16 mouse cellular contexts compared by ENCODE assay signal in the genomic region with DNA sequence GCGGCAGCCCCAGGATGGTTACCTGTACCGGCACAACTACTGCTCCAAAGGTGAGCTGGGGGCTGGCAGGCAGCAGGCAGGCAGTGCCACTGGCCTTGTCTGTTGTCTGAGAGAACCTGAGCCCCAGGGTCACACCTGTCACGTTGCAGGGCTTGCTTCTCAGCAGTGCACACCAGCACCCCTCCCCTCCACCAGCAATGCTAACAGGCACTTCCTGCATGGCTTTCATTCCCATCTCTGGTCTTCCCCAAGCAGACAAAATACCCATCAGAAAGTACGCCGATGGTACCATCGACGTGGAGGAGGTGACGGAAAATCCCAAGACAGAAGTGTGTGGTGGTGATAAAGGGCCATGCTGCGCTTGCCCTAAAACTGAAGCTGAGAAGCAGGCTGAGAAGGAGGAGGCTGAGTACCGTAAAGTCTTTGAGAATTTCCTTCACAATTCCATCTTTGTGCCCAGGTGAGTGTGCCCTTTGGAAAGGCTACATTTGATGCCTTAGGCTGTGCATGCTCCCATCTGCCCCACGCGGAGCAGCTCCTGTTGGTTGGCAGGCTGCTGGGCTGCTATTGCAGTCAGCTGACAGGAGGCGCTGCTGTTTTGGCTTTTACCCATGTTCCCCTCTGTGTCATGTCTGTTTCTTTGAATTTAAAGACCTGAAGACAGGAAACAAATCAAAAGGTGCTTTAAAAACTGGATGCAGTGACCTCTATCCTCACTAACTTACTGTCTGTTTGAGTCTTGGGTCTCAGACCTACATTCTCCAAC.
DNase-seq lines count a peak whose midpoint lies in the region; ATAC-seq and TF ChIP-seq lines count a peak whose summit lies in the region.
"Had no signal": no experiment of that assay in that cellular context is flagged by ENCODE, and none has a peak within 500 bp of the region (broad histone marks: within the 10 kb centered on the region; RNA-seq: fewer than 3 reads in every experiment).

No protein-coding gene starts in this region.

- H3K9me3 ChIP-seq in MEL (replicated peaks; ENCODE audit: insufficient read depth, low read length) = no peaks in the 10 kb centered on the region
- no peaks in the 10 kb centered on the region for H3K9me3 ChIP-seq in liver, embryonic 13.5 days (replicated peaks)
- H3K9me3 ChIP-seq in kidney, embryonic 14.5 days (ENCODE audit: control insufficient read depth, low read length) = no peaks in the 10 kb centered on the region
- H3K9me3 ChIP-seq: forebrain, embryonic 10.5 days; heart, embryonic 13.5 days; hindbrain, embryonic 12.5 days had no signal

- TF ChIP-seq EP300 in MEL (IDR thresholded peaks at IDR 0.05; ENCODE audit: low read depth in 1 of 2, low read length in 2 of 2) = no peak

- no peak for DNase-seq in MEL (ENCODE audit: low read depth, low spot score)
- DNase-seq in liver, embryonic 13.5 days = no peak
- peak; percentile 22 to 47 for DNase-seq in thymus, adult 18-20 months
- no peak for DNase-seq in left cerebral cortex, adult 2 months (ENCODE audit: extremely low spot score in 1 of 2, low spot score in 2 of 2)
- DNase-seq in left cerebral cortex, postnatal 4 days = no peak
- DNase-seq in adrenal gland, postnatal 4 days (ENCODE audit: low spot score in 2 of 2) = no peak
- DNase-seq: adrenal gland, adult 2 months; gastrocnemius, adult 2 months; kidney, adult 11 months; lung, adult 2 months; right cerebral cortex, postnatal 25 days had no signal

- 28% methylated on average over 13 of the region's 13 CpGs for WGBS in liver, embryonic 13.5 days (ENCODE audit: insufficient replicate concordance)
- 93% methylated on average over 13 of the region's 13 CpGs for WGBS in kidney, embryonic 14.5 days

- peaks cover 9 to 28% of the 10 kb centered on the region in 2 experiments for H3K4me1 ChIP-seq in MEL (ENCODE audit: control insufficient read depth in 1 of 2, insufficient read depth in 2 of 2, low read length in 2 of 2)
- H3K4me1 ChIP-seq in liver, embryonic 13.5 days (replicated peaks) = peaks cover 47% of the 10 kb centered on the region
- H3K4me1 ChIP-seq in kidney, embryonic 14.5 days (ENCODE audit: control insufficient read depth, insufficient read depth, low read length) = no peaks in the 10 kb centered on the region
- H3K4me1 ChIP-seq: forebrain, embryonic 10.5 days; hindbrain, embryonic 12.5 days had no signal

- H3K9ac ChIP-seq in MEL (ENCODE audit: control insufficient read depth, low read depth, low read length, poor library complexity, severe bottlenecking) = peak overlapping the region; percentile 11; the same call in 1 of the 2 replicates
- H3K9ac ChIP-seq in liver, embryonic 13.5 days = peak overlapping the region; percentile 31; the same call in 1 of the 2 replicates
- H3K9ac ChIP-seq in kidney, embryonic 14.5 days (ENCODE audit: low read depth, low read length) = no peak overlapping the region
- H3K9ac ChIP-seq: heart, embryonic 13.5 days; hindbrain, embryonic 12.5 days had no signal

- intact Hi-C loops in left cerebral cortex, adult 2 months (cut with DNase I) = no loop called here
- intact Hi-C loops in left cerebral cortex, postnatal 4 days (cut with DNase I) = no loop called here

- peak overlapping the region; percentile 59 for H3K4me2 ChIP-seq in liver, embryonic 13.5 days
- no peak overlapping the region for H3K4me2 ChIP-seq in kidney, embryonic 14.5 days (replicated peaks; ENCODE audit: low read depth, low read length)
- H3K4me2 ChIP-seq: heart, embryonic 13.5 days; hindbrain, embryonic 12.5 days had no signal

- H3K79me2 ChIP-seq in MEL (ENCODE audit: control insufficient read depth, insufficient read depth, low read length, poor library complexity) = no peaks in the 10 kb centered on the region

- H3K27me3 ChIP-seq in MEL (ENCODE audit: control insufficient read depth in 1 of 2, insufficient read depth in 2 of 2, low read length in 2 of 2) = no peaks in the 10 kb centered on the region
- no peaks in the 10 kb centered on the region for H3K27me3 ChIP-seq in liver, embryonic 13.5 days
- H3K27me3 ChIP-seq in kidney, embryonic 14.5 days (ENCODE audit: control insufficient read depth, insufficient read depth, low read length) = no peaks in the 10 kb centered on the region
- H3K27me3 ChIP-seq: heart, embryonic 13.5 days; hindbrain, embryonic 12.5 days had no signal

- TF ChIP-seq POLR2A in MEL (IDR thresholded peaks at IDR 0.05; ENCODE audit: control insufficient read depth in 1 of 2, insufficient read depth in 1 of 2, low read depth in 1 of 2, low read length in 2 of 2, poor library complexity in 1 of 2) = no peak

- peak; percentile 87 for ATAC-seq in CD4-positive, CD25-positive, alpha-beta regulatory T cell, adult 4 months
- ATAC-seq in liver, embryonic 13.5 days (ENCODE audit: low read depth) = no peak
- ATAC-seq in kidney, embryonic 14.5 days (ENCODE audit: low FRiP score, low TSS enrichment) = no peak

- H3K4me3 ChIP-seq in MEL (ENCODE audit: control insufficient read depth in 1 of 2, insufficient read depth in 1 of 2, low read depth in 2 of 2, low read length in 2 of 2) = no peak overlapping the region
- peak overlapping the region; percentile 27 for H3K4me3 ChIP-seq in liver, embryonic 13.5 days (replicated peaks)
- H3K4me3 ChIP-seq in left cerebral cortex, adult 2 months = no peak overlapping the region
- H3K4me3 ChIP-seq in kidney, embryonic 14.5 days (ENCODE audit: low read length) = no peak overlapping the region
- H3K4me3 ChIP-seq: forebrain, embryonic 10.5 days; gastrocnemius, adult 2 months; heart, embryonic 13.5 days; hindbrain, embryonic 12.5 days had no signal

- H3K36me3 ChIP-seq in MEL (ENCODE audit: control insufficient read depth in 1 of 2, insufficient read depth in 2 of 2, low read length in 2 of 2) = peaks cover 11 to 22% of the 10 kb centered on the region in 2 experiments
- peaks cover 40% of the 10 kb centered on the region for H3K36me3 ChIP-seq in liver, embryonic 13.5 days
- peaks cover 68% of the 10 kb centered on the region for H3K36me3 ChIP-seq in kidney, embryonic 14.5 days (ENCODE audit: control insufficient read depth, insufficient read depth, low read length)

- TF ChIP-seq CTCF in MEL (IDR thresholded peaks at IDR 0.05 in 2 of 3, conservative IDR thresholded peaks at IDR 0.05 in 1 of 3; ENCODE audit: control insufficient read depth in 1 of 3, insufficient read depth in 1 of 3, low read depth in 2 of 3, low read length in 3 of 3, poor library complexity in 1 of 3, severe bottlenecking in 1 of 3) = no peak
- TF ChIP-seq CTCF in left cerebral cortex, adult 2 months (IDR thresholded peaks at IDR 0.05) = no peak

- no peak for TF ChIP-seq RAD21 in MEL (IDR thresholded peaks at IDR 0.05; ENCODE audit: low read depth, low read length)

- H3K27ac ChIP-seq in MEL (ENCODE audit: control insufficient read depth, low read depth, low read length) = peak overlapping the region; percentile 87
- peak overlapping the region; percentile 76 for H3K27ac ChIP-seq in liver, embryonic 13.5 days
- no peak overlapping the region for H3K27ac ChIP-seq in left cerebral cortex, adult 2 months
- no peak overlapping the region for H3K27ac ChIP-seq in kidney, embryonic 14.5 days (ENCODE audit: low read depth, low read length)
- H3K27ac ChIP-seq: forebrain, embryonic 10.5 days; gastrocnemius, adult 2 months; heart, embryonic 13.5 days; hindbrain, embryonic 12.5 days had no signal

TF ChIP-seq in MEL, 35 proteins besides CTCF, POLR2A, EP300 and RAD21:
- TF ChIP-seq USF1 (IDR thresholded peaks at IDR 0.05; ENCODE audit: low read depth, low read length) (0 out of 2 replicates have a peak, but pooled peaks have one; percentile 10), POLR2AphosphoS2 (IDR thresholded peaks at IDR 0.05; ENCODE audit: low read length) (no peak)
TF ChIP-seq in MEL: peak in this region for 1.

Comparison
In these comparisons a context has a peak if more than half of its experiments do, and no peak if none do; other contexts are left out.
1. DNase-seq: peak in thymus, adult 18-20 months (2 of 2); none in MEL (single experiment), liver, embryonic 13.5 days (single experiment), left cerebral cortex, adult 2 months (0 of 2), left cerebral cortex, postnatal 4 days (single experiment) and adrenal gland, postnatal 4 days (0 of 2).
2. H3K27ac ChIP-seq: peak in MEL (single experiment) and liver, embryonic 13.5 days (single experiment); none in left cerebral cortex, adult 2 months (single experiment) and kidney, embryonic 14.5 days (single experiment).